Mouse (Mus musculus) cortical plate, adult 2 months (tissue): ENCODE data around the gene Galnt6.

ENCODE experiments used
- CTCF ChIP-seq: fragments of 200-500 bp; IDR thresholded peaks from 2 replicates; pipeline ENCODE4 v1.5.1; 2011; ENCODE audit warnings: mild to moderate bottlenecking, control low read depth, low read length; ENCODE audit not compliant: insufficient read depth; ENCODE audit errors: extremely low read depth
- POLR2A ChIP-seq: fragments of 200-500 bp; IDR thresholded peaks from 2 replicates; pipeline ENCODE4 v1.6.1; 2011; ENCODE audit warnings: mild to moderate bottlenecking, low read length, control low read depth; ENCODE audit not compliant: insufficient read depth; ENCODE audit errors: extremely low read depth

DNA sequence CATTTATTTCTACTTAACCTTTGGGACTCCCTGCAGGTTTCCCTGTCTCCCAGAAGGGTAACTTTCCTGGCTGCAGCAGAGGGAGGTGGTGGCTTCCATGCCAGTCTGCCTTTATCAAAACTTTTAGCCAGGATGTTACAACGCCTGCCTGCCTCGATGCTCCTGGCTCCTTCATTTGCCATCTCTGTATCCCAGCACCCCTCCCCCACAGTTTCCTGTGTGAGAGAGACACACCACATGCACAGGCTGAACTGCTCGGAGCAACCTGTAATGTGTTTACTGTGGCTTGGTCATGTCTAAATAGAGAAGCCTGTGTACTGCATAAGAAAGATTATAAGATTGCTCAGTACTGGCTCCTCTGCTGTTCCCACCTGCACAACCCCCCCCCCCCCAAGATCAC is 48.8 kb downstream of the Galnt6 start:
- TF ChIP-seq POLR2A (no peak), CTCF (no peak)
